Mouse (Mus musculus) stomach, embryonic 16.5 days (tissue): ENCODE measurements around the gene Hba-x. TPM values are rescaled to one million over a fixed set of nuclear protein-coding genes. Genes with fewer than 3 reads are reported as not detected.
A peak's percentile ranks its signal among the peaks of the same experiment; 100 is the strongest.

Source experiments
- ATAC-seq: fragments of 200-750 bp; cut with Nextera tagmentation; 2 replicates; pipeline ENCODE4 v1.8.0; 2017; ENCODE audit warnings: moderate number of reproducible peaks, moderate TSS enrichment; ENCODE audit not compliant: insufficient read depth, low FRiP score
- H3K27ac ChIP-seq: fragments of 300-500 bp; sonication (generic); 2 replicates; pipeline ENCODE4 v1.5.1; 2014; ENCODE audit warnings: low read length
- H3K27me3 ChIP-seq: fragments of 300-500 bp; sonication (generic); 2 replicates; pipeline ENCODE4 v1.6.1; 2014; ENCODE audit warnings: low read length, control low read depth, mixed read lengths; ENCODE audit not compliant: control insufficient read depth, insufficient read depth
- H3K36me3 ChIP-seq: fragments of 300-500 bp; sonication (generic); 2 replicates; pipeline ENCODE4 v1.6.1; 2014; ENCODE audit warnings: low read length; ENCODE audit not compliant: control insufficient read depth, insufficient read depth
- H3K4me1 ChIP-seq: fragments of 300-500 bp; sonication (generic); 2 replicates; pipeline ENCODE4 v1.6.1; 2014; ENCODE audit warnings: low read length, control low read depth, mixed read lengths; ENCODE audit not compliant: control insufficient read depth, insufficient read depth
- H3K4me2 ChIP-seq: fragments of 300-500 bp; sonication (generic); 2 replicates; pipeline ENCODE4 v1.6.1; 2014; ENCODE audit warnings: low read depth, low read length, mixed read lengths
- H3K4me3 ChIP-seq: fragments of 300-500 bp; sonication (generic); replicated peaks from 2 replicates; pipeline ENCODE4 v1.5.1; 2014; ENCODE audit warnings: mild to moderate bottlenecking, low read length
- H3K9ac ChIP-seq: fragments of 300-500 bp; sonication (generic); 2 replicates; pipeline ENCODE4 v1.6.1; 2014; ENCODE audit warnings: low read length
- H3K9me3 ChIP-seq: fragments of 300-500 bp; sonication (generic); replicated peaks from 2 replicates; pipeline ENCODE4 v1.6.1; 2016; ENCODE audit warnings: low read length, control low read depth; ENCODE audit not compliant: control insufficient read depth
- WGBS: fragments of 180-500 bp; shearing (Covaris S2); extraction: QIAGEN DNeasy Blood & Tissue Kit; methylation state at CpG from one replicate; pipeline ENCODE4 v1.1.7; 2014; 5-methylcytosine and 5-hydroxymethylcytosine counted together
- polyA plus RNA-seq: library from polyadenylated mRNA; unstranded; fragments of >200 nt; fragmentation: Nextera tagmentation; extraction: Ambion mirVana; gene quantifications from 2 replicates; pipeline ENCODE4 v1.2.1, GENCODE M21; 2015

The Hba-x gene
- polyA plus RNA-seq, 1 experiment from 2014 or later, result 16.3 TPM

DNA sequence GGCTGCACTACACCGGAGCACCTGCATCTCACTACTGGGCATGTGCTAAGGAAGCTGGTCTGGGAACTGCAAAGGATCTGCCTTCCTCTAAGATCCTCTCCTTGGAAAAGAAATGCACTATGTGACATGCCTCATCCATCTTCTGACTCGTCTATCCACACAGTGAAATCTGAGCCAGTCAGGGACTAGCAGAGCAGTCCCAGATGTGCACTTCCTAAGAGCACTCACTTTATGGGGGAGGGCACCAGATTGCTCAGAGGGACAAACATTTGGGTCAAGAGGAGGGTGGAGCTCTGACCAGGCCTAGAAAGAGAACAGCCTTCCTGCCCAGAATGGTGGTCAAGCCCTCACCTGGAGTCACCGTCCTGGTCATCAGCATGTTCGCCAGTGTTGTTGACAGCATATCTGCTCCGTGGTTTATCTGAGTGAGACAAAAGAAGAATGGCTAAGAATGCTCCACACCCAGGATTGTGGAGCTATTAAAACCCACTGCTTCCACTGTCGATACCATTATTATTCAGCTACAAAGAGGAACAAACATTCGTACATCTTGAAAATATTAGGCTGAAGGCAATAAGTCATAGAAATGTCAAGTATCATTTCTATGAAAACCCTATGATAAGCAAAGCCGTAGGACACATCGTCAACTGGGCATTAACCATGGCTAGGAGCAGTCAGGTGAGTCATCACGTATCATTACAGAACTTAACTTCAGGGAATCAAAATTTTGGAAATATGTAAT, 13.4 kb upstream of the Hba-x start:
- no peak for ATAC-seq

GRCm38 (mm10) chr11:32265117-32265738, 11.0 kb upstream of the Hba-x start:
- 92% methylated on average over 3 of the region's 3 CpGs for WGBS
- Histone ChIP-seq H3K36me3 (0 out of 2 replicates have a peak, but pooled peaks cover 4% of the 10 kb centered on the region), H3K4me2 (no peak overlapping the region), H3K9me3 (no peaks in the 10 kb centered on the region), H3K4me3 (no peak overlapping the region), H3K27ac (no peak overlapping the region), H3K27me3 (no peaks in the 10 kb centered on the region), H3K9ac (no peak overlapping the region), H3K4me1 (peaks cover 16% of the 10 kb centered on the region; the same call in 1 of the 2 replicates)
- no peak for ATAC-seq

More for the DNA sequence above, 13.4 kb upstream of the Hba-x start:
- no peak overlapping the region for H3K9ac ChIP-seq
- H3K9me3 ChIP-seq, result no peaks in the 10 kb centered on the region
- H3K4me1 ChIP-seq, result peaks cover 13% of the 10 kb centered on the region; the same call in 1 of the 2 replicates
- H3K27me3 ChIP-seq, result no peaks in the 10 kb centered on the region
- H3K27ac ChIP-seq, result no peak overlapping the region
- H3K4me3 ChIP-seq, result no peak overlapping the region
- H3K36me3 ChIP-seq, result 0 out of 2 replicates have a peak, but pooled peaks cover 4% of the 10 kb centered on the region
- WGBS, result 54% methylated on average over 10 of the region's 10 CpGs
- no peak overlapping the region for H3K4me2 ChIP-seq

DNA sequence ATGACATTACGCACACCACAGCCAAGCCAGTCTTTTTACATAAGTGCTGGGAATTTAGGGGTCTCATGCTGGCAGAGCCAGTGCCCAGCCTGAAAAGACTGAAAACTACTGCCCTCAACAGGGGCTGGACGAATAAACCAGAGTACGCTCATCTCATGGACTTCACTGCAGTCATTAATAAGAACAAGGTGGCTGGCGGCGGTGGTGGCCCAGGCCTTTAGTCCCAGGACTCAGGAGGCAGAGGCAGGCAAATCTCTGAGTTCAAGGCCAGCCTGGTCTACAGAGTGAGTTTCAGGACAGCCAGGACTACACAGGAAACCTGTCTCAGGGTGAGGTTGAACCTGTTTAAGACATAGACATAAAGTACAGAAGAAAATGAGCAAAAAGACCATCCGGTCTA, 10.0 kb upstream of the Hba-x start:
- WGBS, result 91% methylated on average over 6 of the region's 6 CpGs
- Histone ChIP-seq H3K27me3 (no peaks in the 10 kb centered on the region), H3K4me1 (peaks cover 16% of the 10 kb centered on the region; the same call in 1 of the 2 replicates), H3K36me3 (0 out of 2 replicates have a peak, but pooled peaks cover 4% of the 10 kb centered on the region), H3K27ac (no peak overlapping the region), H3K9me3 (no peaks in the 10 kb centered on the region), H3K4me2 (no peak overlapping the region), H3K4me3 (no peak overlapping the region), H3K9ac (no peak overlapping the region)
- ATAC-seq, result no peak

- H3K27ac ChIP-seq, result peak overlapping the region; percentile 87
- peak overlapping the region; percentile 78 for H3K9ac ChIP-seq
- peak overlapping the region; percentile 61 for H3K4me2 ChIP-seq
- 15% methylated on average over 6 of the region's 6 CpGs for WGBS
- peak overlapping the region; percentile 54 for H3K4me3 ChIP-seq
- H3K9me3 ChIP-seq, result no peaks in the 10 kb centered on the region
- ATAC-seq, result peak; percentile 0; the same call in 1 of the 2 replicates
- H3K4me1 ChIP-seq, result peaks cover 16% of the 10 kb centered on the region; the same call in 1 of the 2 replicates
- no peaks in the 10 kb centered on the region for H3K27me3 ChIP-seq
- H3K36me3 ChIP-seq, result 0 out of 2 replicates have a peak, but pooled peaks cover 4% of the 10 kb centered on the region
Measured at GRCm38 (mm10) chr11:32266776-32267175, 9.4 kb upstream of the Hba-x start.

DNA sequence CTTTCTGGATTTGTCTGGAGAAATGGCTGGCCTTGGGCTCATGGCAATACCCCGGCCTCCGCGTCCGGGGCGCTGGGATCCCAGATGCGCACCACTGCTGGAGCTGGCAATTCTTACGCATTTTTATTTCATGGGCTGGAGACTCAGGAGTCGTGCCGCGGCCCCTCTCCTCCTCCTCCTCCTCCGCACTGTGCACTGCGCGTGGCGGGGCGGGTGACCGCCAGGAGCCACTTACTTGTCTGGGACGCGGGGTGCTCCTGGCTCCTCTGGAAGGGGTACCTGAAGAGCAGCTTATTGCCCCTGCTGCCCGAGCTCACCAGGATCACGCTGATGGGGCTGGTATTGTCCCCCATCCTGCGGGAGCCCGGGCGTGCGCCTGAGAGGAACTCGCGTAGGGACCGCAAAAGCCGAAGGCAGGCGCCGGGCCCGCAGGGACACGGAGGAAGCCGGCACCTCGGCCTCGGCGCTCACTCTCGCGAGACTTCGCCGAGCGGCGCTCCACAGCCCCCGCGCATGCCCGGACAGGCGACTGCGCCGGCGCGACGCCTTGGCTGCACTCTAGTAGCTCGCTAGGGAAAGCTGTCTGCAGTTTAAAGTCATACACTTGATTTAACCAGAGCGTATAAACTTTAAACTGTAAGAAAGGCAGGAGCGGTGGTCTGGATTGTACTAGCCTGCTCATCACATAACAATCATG, 8.9 kb upstream of the Hba-x start, which contains the start of gene Nprl3:
Nprl3 (minus strand) TSS at position 520 of the 697 bp plus-strand sequence.
- ATAC-seq, result peak; percentile 98
- 0% methylated on average over 54 of the region's 54 CpGs for WGBS
- Histone ChIP-seq H3K27ac (peak within 1 kb of the TSS; percentile 87), H3K9me3 (no peaks in the 10 kb centered on the region), H3K4me1 (peaks cover 16% of the 10 kb centered on the region; the same call in 1 of the 2 replicates), H3K4me3 (peak within 1 kb of the TSS; percentile 54), H3K9ac (peak within 1 kb of the TSS; percentile 78), H3K27me3 (no peaks in the 10 kb centered on the region), H3K4me2 (peak within 1 kb of the TSS; percentile 61), H3K36me3 (0 out of 2 replicates have a peak, but pooled peaks cover 4% of the 10 kb centered on the region)

DNA sequence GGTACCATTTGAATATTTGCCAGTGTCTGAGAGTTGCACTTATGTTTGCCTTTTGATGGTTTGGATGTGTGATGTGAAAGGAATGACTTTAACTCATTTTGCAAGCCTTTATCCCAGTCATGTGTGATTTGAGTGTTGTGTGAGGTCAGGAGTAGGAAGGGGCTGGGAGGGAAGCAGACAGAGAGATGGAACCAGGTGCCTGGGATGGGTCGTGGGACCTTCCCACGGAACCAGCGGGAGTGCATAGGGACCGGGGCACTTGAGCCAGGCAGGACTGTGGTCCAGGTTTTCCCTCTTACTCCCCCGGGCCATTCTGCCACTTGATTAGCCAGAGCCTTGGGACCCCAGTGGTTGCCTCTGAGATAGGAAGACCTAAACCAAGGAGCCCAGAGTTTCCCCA, 8.2 kb upstream of the Hba-x start:
- Histone ChIP-seq H3K27ac (peak overlapping the region; percentile 60), H3K9ac (peak overlapping the region; percentile 78), H3K4me1 (peaks cover 13% of the 10 kb centered on the region; the same call in 1 of the 2 replicates), H3K27me3 (no peaks in the 10 kb centered on the region), H3K4me2 (peak overlapping the region; percentile 61), H3K9me3 (no peaks in the 10 kb centered on the region), H3K4me3 (peak overlapping the region; percentile 54), H3K36me3 (no peaks in the 10 kb centered on the region)
- no peak for ATAC-seq
- 29% methylated on average over 5 of the region's 5 CpGs for WGBS

- 73% methylated on average over 5 of the region's 5 CpGs for WGBS
- Histone ChIP-seq H3K9me3 (no peaks in the 10 kb centered on the region), H3K27me3 (no peaks in the 10 kb centered on the region), H3K36me3 (no peaks in the 10 kb centered on the region), H3K27ac (no peak overlapping the region), H3K4me1 (peaks cover 13% of the 10 kb centered on the region; the same call in 1 of the 2 replicates), H3K4me3 (no peak overlapping the region), H3K9ac (no peak overlapping the region), H3K4me2 (no peak overlapping the region)
- peak; percentile 63; the same call in 1 of the 2 replicates for ATAC-seq
Measured at GRCm38 (mm10) chr11:32268952-32269351, 7.2 kb upstream of the Hba-x start.

- 35% methylated on average over 4 of the region's 4 CpGs for WGBS
- H3K4me2 ChIP-seq, result no peak overlapping the region
Measured at GRCm38 (mm10) chr11:32271178-32271577, 5.0 kb upstream of the Hba-x start.

More at GRCm38 (mm10) chr11:32271178-32271577, 5.0 kb upstream of the Hba-x start:
- no peak for ATAC-seq
- no peak overlapping the region for H3K4me3 ChIP-seq
- H3K9me3 ChIP-seq, result no peaks in the 10 kb centered on the region
- no peak overlapping the region for H3K27ac ChIP-seq
- no peak overlapping the region for H3K9ac ChIP-seq
- peaks cover 9% of the 10 kb centered on the region; the same call in 1 of the 2 replicates for H3K4me1 ChIP-seq
- no peaks in the 10 kb centered on the region for H3K27me3 ChIP-seq
- no peaks in the 10 kb centered on the region for H3K36me3 ChIP-seq
